Mouse (Mus musculus) heart, postnatal 10 days (tissue): ENCODE results near the gene Zic2. TPM values are rescaled to one million over a fixed set of nuclear protein-coding genes. Genes with fewer than 3 reads are reported as not detected.

Source experiments
- DNase-seq, 2 experiments: peaks; one replicate each; pipeline ENCODE4 v3.0.0; 2021
- intact Hi-C: fragments of 180-260 bp; cut with DNase I; formaldehyde crosslinking; loops from one replicate; pipeline ENCODE4 v1.15.1; 2025
- total RNA-seq, 2 experiments: library from RNA; stranded (reverse); gene quantifications; 2 replicates each; pipeline ENCODE4 v1.2.3; 2021

The Zic2 gene
- total RNA-seq, 2 experiments from 2014 or later: not detected

GRCm38 (mm10) chr14:122474041-122474890 lies 969 bp upstream of the Zic2 start:
- intact Hi-C loops: loop anchor here (2.0 to 10.0 kb wide), 2 partner anchors 15 to 249 kb away; no protein-coding TSS in a partner anchor
- peak in 1 of 2 experiments; percentile 10 for DNase-seq

GRCm38 (mm10) chr14:122475557-122476040 lies 364 bp downstream of the Zic2 start:
- intact Hi-C loops: loop anchor here (2.0 to 10.0 kb wide), 2 partner anchors 13 to 251 kb away; no protein-coding TSS in a partner anchor
- peak in 1 of 2 experiments; percentile 24 for DNase-seq

- DNase-seq: peak in 1 of 2 experiments; percentile 31
- intact Hi-C loops: loop anchor here (10.0 kb wide), 1 partner anchor 251 kb away; no protein-coding TSS in a partner anchor
These were observed 996 bp downstream of the Zic2 start for GRCm38 (mm10) chr14:122476041-122476821.

GRCm38 (mm10) chr14:122476822-122477215 lies 1.6 kb downstream of the Zic2 start:
- DNase-seq: no peak
- intact Hi-C loops: loop anchor here (10.0 kb wide), 1 partner anchor 252 kb away; no protein-coding TSS in a partner anchor

GRCm38 (mm10) chr14:122477261-122477671 lies 2.0 kb downstream of the Zic2 start:
- intact Hi-C loops: loop anchor here (10.0 kb wide), 1 partner anchor 252 kb away; no protein-coding TSS in a partner anchor
- peak; percentile 34 to 40 for DNase-seq

GRCm38 (mm10) chr14:122477971-122478573 lies 2.8 kb downstream of the Zic2 start:
- peak in 1 of 2 experiments; percentile 22 for DNase-seq
- intact Hi-C loops: loop anchor here (10.0 kb wide), 1 partner anchor 253 kb away; no protein-coding TSS in a partner anchor

GRCm38 (mm10) chr14:122478574-122479011 lies 3.4 kb downstream of the Zic2 start:
- DNase-seq: peak in 1 of 2 experiments; percentile 20
- intact Hi-C loops: loop anchor here (10.0 kb wide), 1 partner anchor 254 kb away; no protein-coding TSS in a partner anchor

- peak in 1 of 2 experiments; percentile 18 for DNase-seq
- intact Hi-C loops: loop anchor here (10.0 kb wide), 1 partner anchor 255 kb away; no protein-coding TSS in a partner anchor
These were observed 4.3 kb downstream of the Zic2 start for GRCm38 (mm10) chr14:122479461-122480109.

- intact Hi-C loops: no loop called here
- DNase-seq: no peak
These were observed 5.1 kb downstream of the Zic2 start for GRCm38 (mm10) chr14:122480355-122480754.

GRCm38 (mm10) chr14:122481181-122481580 lies 5.9 kb downstream of the Zic2 start:
- intact Hi-C loops: no loop called here
- no peak for DNase-seq

- intact Hi-C loops: no loop called here
- DNase-seq: no peak
These were observed 7.1 kb downstream of the Zic2 start for GRCm38 (mm10) chr14:122482081-122483023.

GRCm38 (mm10) chr14:122483024-122483385 lies 7.8 kb downstream of the Zic2 start:
- intact Hi-C loops: no loop called here
- DNase-seq: no peak

- intact Hi-C loops: no loop called here
- no peak for DNase-seq
These were observed 8.6 kb downstream of the Zic2 start for GRCm38 (mm10) chr14:122483556-122484421.

GRCm38 (mm10) chr14:122484458-122484843 lies 9.2 kb downstream of the Zic2 start:
- no peak for DNase-seq
- intact Hi-C loops: no loop called here

- DNase-seq: no peak
- intact Hi-C loops: no loop called here
These were observed 9.8 kb downstream of the Zic2 start for GRCm38 (mm10) chr14:122484844-122485551.

GRCm38 (mm10) chr14:122485635-122486181 lies 10.5 kb downstream of the Zic2 start:
- peak in 1 of 2 experiments; percentile 15 for DNase-seq
- intact Hi-C loops: no loop called here

- intact Hi-C loops: no loop called here
- no peak for DNase-seq
These were observed 11.4 kb downstream of the Zic2 start for GRCm38 (mm10) chr14:122486611-122487010.
